Mouse (Mus musculus): Measurements from ENCODE around the gene Card10.

GRCm38 (mm10) chr15:78826213-78827204 is 23.7 kb upstream of the Card10 start:
- TF ChIP-seq POLR2A (IDR thresholded peaks at IDR 0.05; ENCODE audit: borderline replicate concordance, control insufficient read depth, low read depth, low read length) (no peak), CTCF (IDR thresholded peaks at IDR 0.05; ENCODE audit: control insufficient read depth, insufficient read depth, low read length) (peak; percentile 85)

Data from bone marrow, adult 2 months (tissue).